Mouse (Mus musculus): ENCODE measurements around the gene Map3k12. TPM values are rescaled to one million over a fixed set of nuclear protein-coding genes. Genes with fewer than 3 reads are reported as not detected.
A peak's percentile ranks its signal among the peaks of the same experiment; 100 is the strongest.

The Map3k12 gene
- polyA plus RNA-seq, 1 experiment from 2014 or later, result 14.3 TPM

DNA sequence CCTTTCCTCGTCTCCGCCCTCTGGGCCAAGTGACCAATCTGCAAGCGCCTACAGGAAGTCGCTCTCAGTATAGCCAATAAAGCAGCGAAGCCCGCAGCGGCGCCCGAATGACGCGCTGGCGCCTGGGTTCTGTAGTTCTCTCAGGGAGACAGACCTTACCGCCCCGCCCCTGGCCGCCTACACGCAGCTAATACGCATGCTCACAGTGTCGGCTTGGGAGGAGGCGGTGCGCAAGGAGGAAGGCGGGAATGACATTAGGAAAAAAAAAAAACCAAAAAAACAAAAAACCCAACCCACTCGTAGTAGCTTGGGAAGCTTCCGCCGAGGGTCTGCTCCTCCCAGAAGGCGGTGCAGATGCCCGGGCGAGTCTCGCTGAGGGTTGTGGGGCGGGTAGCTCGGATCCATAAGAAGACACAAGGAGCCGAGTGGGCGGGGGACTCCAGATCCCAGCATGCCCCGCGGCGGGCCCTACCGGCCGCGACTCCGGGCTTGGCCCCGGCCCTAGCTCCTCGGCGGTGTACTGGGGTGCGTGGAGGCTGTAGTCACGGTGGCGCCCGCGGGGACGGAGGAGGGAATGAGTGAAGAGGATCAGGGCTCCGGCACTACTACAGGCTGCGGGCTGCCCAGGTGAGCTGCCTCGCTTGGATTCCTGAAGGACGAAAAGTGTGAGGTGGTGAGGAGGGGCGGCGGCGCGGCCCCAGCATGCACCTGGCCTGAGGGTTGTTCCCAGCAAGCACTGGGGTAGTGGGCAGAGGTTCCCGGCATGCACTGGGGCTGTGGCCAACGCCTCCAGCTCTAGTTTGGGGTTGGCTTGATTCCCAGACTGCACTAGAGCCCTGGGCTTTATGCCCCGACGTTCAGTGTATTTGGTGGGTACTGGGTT lies 1.4 kb upstream of the Map3k12 start, which contains the start of gene Tarbp2:
Tarbp2 (plus strand) TSS at position 217 of the 883 bp plus-strand sequence.
- peak; percentile 99 for DNase-seq (ENCODE audit: low spot score)
- Histone ChIP-seq H3K4me3 (ENCODE audit: low read depth, low read length) (peak within 1 kb of the TSS; percentile 66), H3K9me3 (ENCODE audit: control insufficient read depth, low read length) (no peaks in the 10 kb centered on the region), H3K4me2 (ENCODE audit: low read depth, severe bottlenecking) (peak within 1 kb of the TSS; percentile 63), H3K27ac (replicated peaks; ENCODE audit: low read depth, low read length) (peak within 1 kb of the TSS; percentile 97), H3K36me3 (ENCODE audit: control insufficient read depth, insufficient read depth, low read length) (peaks cover 11% of the 10 kb centered on the region), H3K9ac (ENCODE audit: low read length) (peak within 1 kb of the TSS; percentile 85), H3K4me1 (ENCODE audit: control insufficient read depth, insufficient read depth, low read length) (peaks cover 3% of the 10 kb centered on the region; the same call in 1 of the 2 replicates), H3K27me3 (ENCODE audit: control insufficient read depth, insufficient read depth, low read length) (no peaks in the 10 kb centered on the region)
- WGBS, result under 1% methylated on average over 60 of the region's 60 CpGs
- peak; percentile 89 for ATAC-seq (ENCODE audit: insufficient number of reproducible peaks, low FRiP score, low TSS enrichment, low read depth)

- Histone ChIP-seq H3K36me3 (ENCODE audit: control insufficient read depth, insufficient read depth, low read length) (peaks cover 11% of the 10 kb centered on the region), H3K4me3 (ENCODE audit: low read depth, low read length) (peak overlapping the region; percentile 66), H3K27ac (replicated peaks; ENCODE audit: low read depth, low read length) (no peak overlapping the region), H3K9me3 (ENCODE audit: control insufficient read depth, low read length) (no peaks in the 10 kb centered on the region), H3K4me1 (ENCODE audit: control insufficient read depth, insufficient read depth, low read length) (peaks cover 3% of the 10 kb centered on the region), H3K9ac (ENCODE audit: low read length) (no peak overlapping the region), H3K4me2 (ENCODE audit: low read depth, severe bottlenecking) (peak overlapping the region; percentile 53), H3K27me3 (ENCODE audit: control insufficient read depth, insufficient read depth, low read length) (no peaks in the 10 kb centered on the region)
- WGBS, result under 1% methylated on average over 10 of the region's 10 CpGs
- DNase-seq (ENCODE audit: low spot score) (no peak), ATAC-seq (ENCODE audit: insufficient number of reproducible peaks, low FRiP score, low TSS enrichment, low read depth) (no peak)
These were observed 739 bp upstream of the Map3k12 start for GRCm38 (mm10) chr15:102517631-102517975.

- H3K9ac ChIP-seq (ENCODE audit: low read length), result peak overlapping the region; percentile 75
- ATAC-seq (ENCODE audit: insufficient number of reproducible peaks, low FRiP score, low TSS enrichment, low read depth) (no peak), DNase-seq (ENCODE audit: low spot score) (no peak)
- H3K4me1 ChIP-seq (ENCODE audit: control insufficient read depth, insufficient read depth, low read length), result peaks cover 16% of the 10 kb centered on the region
- no peaks in the 10 kb centered on the region for H3K9me3 ChIP-seq (ENCODE audit: control insufficient read depth, low read length)
- H3K36me3 ChIP-seq (ENCODE audit: control insufficient read depth, insufficient read depth, low read length), result no peaks in the 10 kb centered on the region; the same call in 1 of the 2 replicates
- peak overlapping the region; percentile 53 for H3K4me2 ChIP-seq (ENCODE audit: low read depth, severe bottlenecking)
- no peaks in the 10 kb centered on the region for H3K27me3 ChIP-seq (ENCODE audit: control insufficient read depth, insufficient read depth, low read length)
- WGBS, result 0% methylated on average over 12 of the region's 12 CpGs
- peak overlapping the region; percentile 60; the same call in 1 of the 2 replicates for H3K27ac ChIP-seq (replicated peaks; ENCODE audit: low read depth, low read length)
- peak overlapping the region; percentile 66 for H3K4me3 ChIP-seq (ENCODE audit: low read depth, low read length)
These were observed 571 bp downstream of the Map3k12 start for GRCm38 (mm10) chr15:102516293-102516692.

DNA sequence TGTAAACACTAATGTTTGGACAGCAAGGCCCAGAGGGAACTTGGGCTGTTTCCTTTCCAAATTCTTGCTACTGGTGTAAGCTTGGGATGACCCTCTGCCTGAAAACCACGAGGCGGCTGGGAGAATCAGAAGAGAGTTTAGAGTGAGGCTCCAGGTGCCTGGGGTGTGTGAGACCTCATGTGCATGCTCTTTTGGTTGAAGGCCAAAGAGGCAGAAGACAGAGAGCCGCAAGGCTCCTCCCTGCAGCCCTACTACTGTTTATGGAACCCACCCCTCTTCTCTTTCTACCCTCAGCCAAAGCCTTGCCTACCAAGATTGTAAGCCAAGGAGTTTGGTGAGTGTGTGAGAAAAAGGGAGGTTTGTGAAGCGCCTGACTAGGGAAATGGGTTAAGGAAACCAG lies 1.1 kb downstream of the Map3k12 start:
- 49% methylated on average over 4 of the region's 4 CpGs for WGBS
- H3K27ac ChIP-seq (replicated peaks; ENCODE audit: low read depth, low read length), result no peak overlapping the region

DNA sequence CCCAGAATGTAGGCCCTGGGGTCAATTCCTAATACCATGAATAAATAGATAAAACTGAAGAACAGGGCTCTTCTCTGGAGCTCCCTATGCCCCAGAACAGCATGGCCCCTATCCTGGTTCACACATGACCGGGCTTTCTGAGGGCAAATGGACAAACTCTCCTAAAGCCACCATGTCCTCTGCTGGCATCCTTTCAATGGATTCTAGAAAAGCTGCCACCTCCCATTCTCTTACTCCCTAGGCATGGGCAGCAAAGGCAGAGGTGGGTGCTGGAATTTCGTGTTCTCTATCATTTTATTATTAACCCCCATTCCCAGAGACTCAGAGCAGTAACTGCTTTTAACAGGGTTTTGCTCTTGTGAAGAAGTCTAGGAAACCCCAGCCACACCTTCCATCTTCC lies 1.6 kb downstream of the Map3k12 start:
- H3K36me3 ChIP-seq (ENCODE audit: control insufficient read depth, insufficient read depth, low read length), result no peaks in the 10 kb centered on the region
- H3K9ac ChIP-seq (ENCODE audit: low read length), result no peak overlapping the region
- peaks cover 25% of the 10 kb centered on the region for H3K4me1 ChIP-seq (ENCODE audit: control insufficient read depth, insufficient read depth, low read length)
- no peak overlapping the region; the same call in 1 of the 2 replicates for H3K4me2 ChIP-seq (ENCODE audit: low read depth, severe bottlenecking)
- H3K4me3 ChIP-seq (ENCODE audit: low read depth, low read length), result 0 out of 2 replicates have a peak overlapping the region, but pooled peaks have one; percentile 66
- no peaks in the 10 kb centered on the region for H3K9me3 ChIP-seq (ENCODE audit: control insufficient read depth, low read length)
- 91% methylated on average over 2 of the region's 2 CpGs for WGBS
- H3K27ac ChIP-seq (replicated peaks; ENCODE audit: low read depth, low read length), result no peak overlapping the region
- no peaks in the 10 kb centered on the region for H3K27me3 ChIP-seq (ENCODE audit: control insufficient read depth, insufficient read depth, low read length)
- ATAC-seq (ENCODE audit: insufficient number of reproducible peaks, low FRiP score, low TSS enrichment, low read depth) (no peak), DNase-seq (ENCODE audit: low spot score) (no peak)

More for the DNA sequence above, 1.1 kb downstream of the Map3k12 start:
- DNase-seq (ENCODE audit: low spot score) (no peak), ATAC-seq (ENCODE audit: insufficient number of reproducible peaks, low FRiP score, low TSS enrichment, low read depth) (no peak)
- Histone ChIP-seq H3K4me2 (ENCODE audit: low read depth, severe bottlenecking) (peak overlapping the region; percentile 53), H3K27me3 (ENCODE audit: control insufficient read depth, insufficient read depth, low read length) (no peaks in the 10 kb centered on the region), H3K36me3 (ENCODE audit: control insufficient read depth, insufficient read depth, low read length) (no peaks in the 10 kb centered on the region; the same call in 1 of the 2 replicates), H3K9me3 (ENCODE audit: control insufficient read depth, low read length) (no peaks in the 10 kb centered on the region), H3K4me1 (ENCODE audit: control insufficient read depth, insufficient read depth, low read length) (peaks cover 21% of the 10 kb centered on the region), H3K4me3 (ENCODE audit: low read depth, low read length) (peak overlapping the region; percentile 66), H3K9ac (ENCODE audit: low read length) (no peak overlapping the region; the same call in 1 of the 2 replicates)

DNA sequence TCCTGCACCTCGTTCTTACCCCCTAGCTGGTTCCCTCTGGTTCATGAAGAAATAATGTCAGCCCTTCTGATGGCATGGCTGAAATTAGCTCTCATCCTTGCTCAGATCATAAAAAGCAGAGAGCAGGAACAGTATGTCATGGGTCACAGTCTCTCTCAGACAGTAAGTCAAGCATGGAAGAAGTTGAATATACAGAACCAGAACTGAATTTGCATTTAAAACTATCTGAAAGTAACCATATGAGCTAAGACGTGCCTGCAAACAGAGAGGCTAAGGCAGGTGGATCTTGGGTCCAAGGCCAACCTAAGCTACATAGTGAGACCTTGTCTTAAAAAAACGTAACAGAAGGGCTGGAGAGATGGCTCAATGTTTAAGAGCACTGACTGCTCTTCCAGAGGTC lies 3.9 kb downstream of the Map3k12 start:
- ATAC-seq (ENCODE audit: insufficient number of reproducible peaks, low FRiP score, low TSS enrichment, low read depth) (no peak), DNase-seq (ENCODE audit: low spot score) (no peak)
- Histone ChIP-seq H3K27ac (replicated peaks; ENCODE audit: low read depth, low read length) (no peak overlapping the region), H3K27me3 (ENCODE audit: control insufficient read depth, insufficient read depth, low read length) (no peaks in the 10 kb centered on the region), H3K9me3 (ENCODE audit: control insufficient read depth, low read length) (no peaks in the 10 kb centered on the region), H3K4me2 (ENCODE audit: low read depth, severe bottlenecking) (no peak overlapping the region), H3K36me3 (ENCODE audit: control insufficient read depth, insufficient read depth, low read length) (no peaks in the 10 kb centered on the region), H3K4me3 (ENCODE audit: low read depth, low read length) (no peak overlapping the region), H3K9ac (ENCODE audit: low read length) (no peak overlapping the region), H3K4me1 (ENCODE audit: control insufficient read depth, insufficient read depth, low read length) (peaks cover 28% of the 10 kb centered on the region)
- WGBS, result 70% methylated on average over 3 of the region's 3 CpGs

GRCm38 (mm10) chr15:102512471-102512870 lies 4.4 kb downstream of the Map3k12 start:
- Histone ChIP-seq H3K36me3 (ENCODE audit: control insufficient read depth, insufficient read depth, low read length) (no peaks in the 10 kb centered on the region), H3K4me2 (ENCODE audit: low read depth, severe bottlenecking) (no peak overlapping the region), H3K9me3 (ENCODE audit: control insufficient read depth, low read length) (no peaks in the 10 kb centered on the region), H3K27ac (replicated peaks; ENCODE audit: low read depth, low read length) (no peak overlapping the region), H3K9ac (ENCODE audit: low read length) (no peak overlapping the region; the same call in 1 of the 2 replicates), H3K4me3 (ENCODE audit: low read depth, low read length) (no peak overlapping the region), H3K27me3 (ENCODE audit: control insufficient read depth, insufficient read depth, low read length) (no peaks in the 10 kb centered on the region), H3K4me1 (ENCODE audit: control insufficient read depth, insufficient read depth, low read length) (peaks cover 28% of the 10 kb centered on the region)
- DNase-seq (ENCODE audit: low spot score) (no peak), ATAC-seq (ENCODE audit: insufficient number of reproducible peaks, low FRiP score, low TSS enrichment, low read depth) (no peak)

- H3K4me3 ChIP-seq (ENCODE audit: low read depth, low read length), result no peak overlapping the region
- 23% methylated on average over 5 of the region's 5 CpGs for WGBS
- H3K4me2 ChIP-seq (ENCODE audit: low read depth, severe bottlenecking), result peak overlapping the region; percentile 92; the same call in 1 of the 2 replicates
- H3K9ac ChIP-seq (ENCODE audit: low read length), result no peak overlapping the region; the same call in 1 of the 2 replicates
- no peaks in the 10 kb centered on the region for H3K9me3 ChIP-seq (ENCODE audit: control insufficient read depth, low read length)
- no peaks in the 10 kb centered on the region for H3K36me3 ChIP-seq (ENCODE audit: control insufficient read depth, insufficient read depth, low read length)
- ATAC-seq (ENCODE audit: insufficient number of reproducible peaks, low FRiP score, low TSS enrichment, low read depth) (no peak), DNase-seq (ENCODE audit: low spot score) (no peak)
- H3K27me3 ChIP-seq (ENCODE audit: control insufficient read depth, insufficient read depth, low read length), result no peaks in the 10 kb centered on the region
- H3K4me1 ChIP-seq (ENCODE audit: control insufficient read depth, insufficient read depth, low read length), result peaks cover 28% of the 10 kb centered on the region
- no peak overlapping the region; the same call in 1 of the 2 replicates for H3K27ac ChIP-seq (replicated peaks; ENCODE audit: low read depth, low read length)
These were observed 4.9 kb downstream of the Map3k12 start for GRCm38 (mm10) chr15:102512010-102512409.
